Mouse (Mus musculus) intestine, embryonic 14.5 days (tissue): ENCODE measurements around the gene Tmtc4. TPM values are rescaled to one million over a fixed set of nuclear protein-coding genes. Genes with fewer than 3 reads are reported as not detected.

Source experiments
- ATAC-seq: fragments of 200-750 bp; cut with Nextera tagmentation; replicated peaks from 2 replicates; pipeline ENCODE4 v1.8.0; 2017; ENCODE audit warnings: low read depth, moderate number of reproducible peaks, moderate TSS enrichment, moderate library complexity; ENCODE audit not compliant: low FRiP score, low TSS enrichment
- DNase-seq: peaks from one replicate; pipeline ENCODE4 v3.0.0-alpha.2; 2018; ENCODE audit warnings: low spot score
- H3K27ac ChIP-seq: fragments of 300-500 bp; sonication (generic); 2 replicates; pipeline ENCODE4 v1.5.1; 2014; ENCODE audit warnings: low read depth, mild to moderate bottlenecking, control low read depth
- H3K27me3 ChIP-seq: fragments of 300-500 bp; sonication (generic); replicated peaks from 2 replicates; pipeline ENCODE4 v1.6.1; 2014; ENCODE audit warnings: low read length, control low read depth; ENCODE audit not compliant: control insufficient read depth, insufficient read depth
- H3K36me3 ChIP-seq: fragments of 300-500 bp; sonication (generic); 2 replicates; pipeline ENCODE4 v1.6.1; 2014; ENCODE audit warnings: low read length, control low read depth; ENCODE audit not compliant: control insufficient read depth, insufficient read depth
- H3K4me1 ChIP-seq: fragments of 300-500 bp; sonication (generic); replicated peaks from 2 replicates; pipeline ENCODE4 v1.6.1; 2014; ENCODE audit warnings: low read length, control low read depth, mixed read lengths; ENCODE audit not compliant: control insufficient read depth, insufficient read depth
- H3K4me2 ChIP-seq: fragments of 300-500 bp; sonication (generic); 2 replicates; pipeline ENCODE4 v1.6.1; 2014; ENCODE audit warnings: low read length
- H3K4me3 ChIP-seq: fragments of 300-500 bp; sonication (generic); 2 replicates; pipeline ENCODE4 v1.5.1; 2014; ENCODE audit warnings: low read depth, low read length, control low read depth, mixed read lengths
- H3K9ac ChIP-seq: fragments of 300-500 bp; sonication (generic); 2 replicates; pipeline ENCODE4 v1.6.1; 2014; ENCODE audit warnings: mild to moderate bottlenecking, low read length
- H3K9me3 ChIP-seq: fragments of 300-500 bp; sonication (generic); 2 replicates; pipeline ENCODE4 v1.6.1; 2016; ENCODE audit warnings: low read length, control low read depth; ENCODE audit not compliant: control insufficient read depth
- WGBS: fragments of 180-500 bp; shearing (Covaris S2); extraction: QIAGEN DNeasy Blood & Tissue Kit; methylation state at CpG from one replicate; pipeline ENCODE4 v1.1.7; 2014; 5-methylcytosine and 5-hydroxymethylcytosine counted together
- polyA plus RNA-seq: library from polyadenylated mRNA; unstranded; fragments of >200 nt; fragmentation: Nextera tagmentation; extraction: Ambion mirVana; gene quantifications from 2 replicates; pipeline ENCODE4 v1.2.1, GENCODE M21; 2014

The Tmtc4 gene
- polyA plus RNA-seq, 1 experiment from 2014 or later: 28.0 TPM

DNA sequence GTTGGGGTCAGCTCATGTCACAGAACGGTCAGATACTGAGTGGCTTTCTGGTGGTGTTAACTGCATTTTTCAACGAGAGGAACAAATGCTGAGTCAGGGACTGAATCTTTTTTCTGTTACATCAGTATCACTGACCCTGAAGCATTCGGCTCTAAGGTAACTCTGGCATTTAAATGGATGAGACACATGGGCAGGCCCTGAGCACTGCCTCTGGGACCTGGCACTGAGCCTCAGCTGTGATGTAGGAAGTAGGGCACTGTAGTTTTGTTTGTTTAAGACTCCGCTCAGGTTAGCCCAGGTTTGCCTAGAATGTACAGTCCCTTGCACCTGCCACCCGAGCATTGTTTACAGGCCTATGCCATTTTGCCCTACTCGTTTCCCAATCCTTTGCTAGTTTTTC, 114.0 kb downstream of the Tmtc4 start:
- H3K27ac ChIP-seq: no peak overlapping the region
- 76% methylated on average over 6 of the region's 6 CpGs for WGBS
- no peak overlapping the region for H3K9ac ChIP-seq
- DNase-seq: no peak
- no peaks in the 10 kb centered on the region for H3K27me3 ChIP-seq
- H3K9me3 ChIP-seq: no peaks in the 10 kb centered on the region
- no peaks in the 10 kb centered on the region for H3K36me3 ChIP-seq
- H3K4me1 ChIP-seq: no peaks in the 10 kb centered on the region
- H3K4me2 ChIP-seq: no peak overlapping the region
- no peak overlapping the region for H3K4me3 ChIP-seq
- ATAC-seq: no peak

Other genes starting within 250 kb of the Tmtc4 start
- gene Ggact, start 70.3 kb downstream of the Tmtc4 start, polyA plus RNA-seq: 31.4 and 37.9 TPM in 2 replicates